Mouse (Mus musculus) liver, adult 2 months (tissue): ENCODE measurements around the gene Fer.

Experiments
- CTCF ChIP-seq: fragments of 200-500 bp; IDR thresholded peaks from 2 replicates; pipeline ENCODE4 v1.5.1; 2011; ENCODE audit warnings: low read depth, low read length, control low read depth
- POLR2A ChIP-seq: fragments of 200-500 bp; IDR thresholded peaks from 2 replicates; pipeline ENCODE4 v1.6.1; 2011; ENCODE audit warnings: low read length, control low read depth; ENCODE audit not compliant: insufficient read depth; ENCODE audit errors: extremely low read depth

- TF ChIP-seq CTCF (no peak), POLR2A (no peak)
Measured at GRCm38 (mm10) chr17:64182599-64182998, 319.7 kb downstream of the Fer start.
